7 mouse cellular contexts compared by ENCODE assay signal in genomic region chr8:105374513-105374966, GRCm38 (mm10). TPM values are rescaled to one million over a fixed set of nuclear protein-coding genes. Genes with fewer than 3 reads are reported as not detected.
A peak's percentile ranks its signal among the peaks of the same experiment; 100 is the strongest.
DNase-seq lines count a peak whose midpoint lies in the region; ATAC-seq and TF ChIP-seq lines count a peak whose summit lies in the region.

No protein-coding gene starts in this region.

- no peaks in the 10 kb centered on the region for H3K27me3 ChIP-seq in thymus, adult 2 months (ENCODE audit: control insufficient read depth, insufficient read depth, low read length)
- H3K27me3 ChIP-seq in neural tube, embryonic 14.5 days (ENCODE audit: control insufficient read depth, insufficient read depth, low read length) = no peaks in the 10 kb centered on the region

- H3K4me3 ChIP-seq in thymus, adult 2 months (ENCODE audit: control insufficient read depth, insufficient read depth, low read length) = no peak overlapping the region
- no peak overlapping the region for H3K4me3 ChIP-seq in lung, adult 2 months (replicated peaks; ENCODE audit: extremely low read depth, low read depth, low read length)
- no peak overlapping the region for H3K4me3 ChIP-seq in neural tube, embryonic 14.5 days (ENCODE audit: low read depth, low read length)

- no peak for TF ChIP-seq CTCF in thymus, adult 2 months (IDR thresholded peaks at IDR 0.05; ENCODE audit: borderline replicate concordance, control insufficient read depth, extremely low read depth, insufficient read depth, low read length, poor library complexity)
- TF ChIP-seq CTCF in lung, adult 2 months (IDR thresholded peaks at IDR 0.05; ENCODE audit: insufficient read depth, low read length) = peak; percentile 59

- H3K4me2 ChIP-seq in neural tube, embryonic 14.5 days (ENCODE audit: low read depth, low read length) = peak overlapping the region; percentile 26; the same call in 1 of the 2 replicates

- no peaks in the 10 kb centered on the region for H3K36me3 ChIP-seq in thymus, adult 2 months (ENCODE audit: control insufficient read depth, insufficient read depth, low read length)
- no peaks in the 10 kb centered on the region for H3K36me3 ChIP-seq in neural tube, embryonic 14.5 days (ENCODE audit: control insufficient read depth, insufficient read depth, low read length)

- 65% methylated on average over 33 of the region's 33 CpGs for WGBS in thymus, adult 2 months
- 33% methylated on average over 33 of the region's 33 CpGs for WGBS in lung, adult 2 months
- 31% methylated on average over 33 of the region's 33 CpGs for WGBS in neural tube, embryonic 14.5 days

- TF ChIP-seq POLR2A in thymus, adult 2 months (IDR thresholded peaks at IDR 0.05; ENCODE audit: control insufficient read depth, extremely low read depth, insufficient read depth, low read length, poor library complexity) = no peak
- no peak for TF ChIP-seq POLR2A in lung, adult 2 months (IDR thresholded peaks at IDR 0.05; ENCODE audit: borderline replicate concordance, extremely low read depth, low read depth, low read length)

- H3K9me3 ChIP-seq in neural tube, embryonic 14.5 days (ENCODE audit: control insufficient read depth, low read length) = no peaks in the 10 kb centered on the region

- H3K9ac ChIP-seq in neural tube, embryonic 14.5 days (replicated peaks; ENCODE audit: low read depth, low read length) = no peak overlapping the region

- no peak overlapping the region for H3K27ac ChIP-seq in thymus, adult 2 months (ENCODE audit: control insufficient read depth, insufficient read depth, low read length)
- no peak overlapping the region for H3K27ac ChIP-seq in neural tube, embryonic 14.5 days (ENCODE audit: low read depth, low read length)

- DNase-seq in thymus, postnatal 0 days (ENCODE audit: low spot score) = peak; percentile 28
- no peak for DNase-seq in thymus, adult 2 months
- DNase-seq in embryo, embryonic 11.5 days (ENCODE audit: low read depth, low spot score) = peak; percentile 20
- DNase-seq in lung, adult 2 months = no peak
- no peak for DNase-seq in adrenal gland, adult (ENCODE audit: inconsistent age in 2 of 2, low spot score in 1 of 2)

- ATAC-seq in hematopoietic stem cell, adult 5-6 weeks (replicated peaks in 1 of 2; ENCODE audit: insufficient read depth in 1 of 2, low FRiP score in 2 of 2, low TSS enrichment in 1 of 2, low read depth in 1 of 2, poor library complexity in 2 of 2, severe bottlenecking in 2 of 2) = peak; percentile 39; a peak in 3 of 4 replicates
- ATAC-seq in neural tube, embryonic 14.5 days (ENCODE audit: low read depth) = peak; percentile 38; the same call in 1 of the 2 replicates

- H3K4me1 ChIP-seq in thymus, adult 2 months (replicated peaks; ENCODE audit: control insufficient read depth, insufficient read depth, low read length) = no peaks in the 10 kb centered on the region
- H3K4me1 ChIP-seq in lung, adult 2 months (ENCODE audit: control insufficient read depth, insufficient read depth, low read length) = peaks cover 2% of the 10 kb centered on the region; the same call in 1 of the 2 replicates
- peaks cover 4% of the 10 kb centered on the region; the same call in 1 of the 2 replicates for H3K4me1 ChIP-seq in neural tube, embryonic 14.5 days (ENCODE audit: control insufficient read depth, insufficient read depth, low read length)

RNA-seq across cellular contexts. Expression of gene Plekhg4, which starts 1.5 kb away (rescaled TPM):
- polyA plus RNA-seq in thymus, postnatal 0 days (2015; fragmentation: Nextera tagmentation; extraction: Ambion mirVana) = 0.09 and 0.21 TPM in 2 replicates
- polyA plus RNA-seq in thymus, adult 2 months (2012; rRNA removed) = 1.3 and 1.5 TPM in 2 replicates
- total RNA-seq in hematopoietic stem cell, adult 5-6 weeks (2017) = 0.31 TPM in 1 of 2 replicates, not detected in the other
- 0.25 and 0.36 TPM in 2 replicates for polyA plus RNA-seq in lung, adult 2 months (2012; rRNA removed)
- polyA plus RNA-seq in neural tube, embryonic 14.5 days (2014; fragmentation: Nextera tagmentation; extraction: Ambion mirVana) = 2.3 and 2.6 TPM in 2 replicates

RNA-seq across cellular contexts. Expression of gene Slc9a5, which starts 25.9 kb away (rescaled TPM):
- 0.48 and 0.60 TPM in 2 replicates for polyA plus RNA-seq in thymus, postnatal 0 days (2015; fragmentation: Nextera tagmentation; extraction: Ambion mirVana)
- polyA plus RNA-seq in thymus, adult 2 months (2012; rRNA removed) = 12.7 and 14.7 TPM in 2 replicates
- 0.35 and 1.4 TPM in 2 replicates for total RNA-seq in hematopoietic stem cell, adult 5-6 weeks (2017)
- 7.4 and 8.1 TPM in 2 replicates for polyA plus RNA-seq in lung, adult 2 months (2012; rRNA removed)
- 10.5 and 13.2 TPM in 2 replicates for polyA plus RNA-seq in neural tube, embryonic 14.5 days (2014; fragmentation: Nextera tagmentation; extraction: Ambion mirVana)

RNA-seq across cellular contexts. Expression of gene Fhod1, which starts 26.8 kb away (rescaled TPM):
- 0.85 and 1.1 TPM in 2 replicates for polyA plus RNA-seq in thymus, postnatal 0 days (2015; fragmentation: Nextera tagmentation; extraction: Ambion mirVana)
- polyA plus RNA-seq in thymus, adult 2 months (2012; rRNA removed) = 33.6 and 36.2 TPM in 2 replicates
- 5.1 and 6.4 TPM in 2 replicates for total RNA-seq in hematopoietic stem cell, adult 5-6 weeks (2017)
- 89.2 and 114 TPM in 2 replicates for polyA plus RNA-seq in lung, adult 2 months (2012; rRNA removed)
- 0.88 and 0.91 TPM in 2 replicates for polyA plus RNA-seq in neural tube, embryonic 14.5 days (2014; fragmentation: Nextera tagmentation; extraction: Ambion mirVana)

RNA-seq across cellular contexts. Expression of gene Kctd19, which starts 38.8 kb away (rescaled TPM):
- 0.04 and 0.31 TPM in 2 replicates for polyA plus RNA-seq in thymus, postnatal 0 days (2015; fragmentation: Nextera tagmentation; extraction: Ambion mirVana)
- 0.07 TPM in 1 of 2 replicates, not detected in the other for polyA plus RNA-seq in thymus, adult 2 months (2012; rRNA removed)
- not detected in 2 replicates for total RNA-seq in hematopoietic stem cell, adult 5-6 weeks (2017)
- 0.27 and 0.32 TPM in 2 replicates for polyA plus RNA-seq in lung, adult 2 months (2012; rRNA removed)
- polyA plus RNA-seq in neural tube, embryonic 14.5 days (2014; fragmentation: Nextera tagmentation; extraction: Ambion mirVana) = not detected in 2 replicates

RNA-seq across cellular contexts. Expression of gene Lrrc36, which starts 38.8 kb away (rescaled TPM):
- polyA plus RNA-seq in thymus, postnatal 0 days (2015; fragmentation: Nextera tagmentation; extraction: Ambion mirVana) = 0.28 and 0.47 TPM in 2 replicates
- polyA plus RNA-seq in thymus, adult 2 months (2012; rRNA removed) = 0.24 and 0.34 TPM in 2 replicates
- total RNA-seq in hematopoietic stem cell, adult 5-6 weeks (2017) = 0.20 and 2.1 TPM in 2 replicates
- polyA plus RNA-seq in lung, adult 2 months (2012; rRNA removed) = 5.5 and 7.5 TPM in 2 replicates
- polyA plus RNA-seq in neural tube, embryonic 14.5 days (2014; fragmentation: Nextera tagmentation; extraction: Ambion mirVana) = 0.16 and 0.43 TPM in 2 replicates

Comparison
In these comparisons a context has a peak if more than half of its experiments do, and no peak if none do; other contexts are left out.
1. DNase-seq: peak in thymus, postnatal 0 days (single experiment) and embryo, embryonic 11.5 days (single experiment); none in thymus, adult 2 months (single experiment), lung, adult 2 months (single experiment) and adrenal gland, adult (0 of 2).
2. RNA of gene Fhod1, which starts 26.8 kb away (polyA plus RNA-seq): 89.2 to 114 TPM in lung, adult 2 months and 33.6 to 36.2 TPM in thymus, adult 2 months; 0.85 to 1.1 TPM in thymus, postnatal 0 days and 0.88 to 0.91 TPM in neural tube, embryonic 14.5 days; every median in the first group is over 10 times any median in the second.